Mouse (Mus musculus) heart, embryonic 11.5 days (tissue): Measurements from ENCODE around the gene Prkd1. TPM values are rescaled to one million over a fixed set of nuclear protein-coding genes. Genes with fewer than 3 reads are reported as not detected.
"Not testable (repeated sequence)": the region's sequence is repeated elsewhere in the genome, so short reads cannot be mapped to it uniquely, and the experiment has no call there.

Experiments
- ATAC-seq: fragments of 200-750 bp; cut with Nextera tagmentation; replicated peaks from 2 replicates; pipeline ENCODE4 v1.8.0; 2017; ENCODE audit warnings: moderate library complexity; ENCODE audit not compliant: insufficient number of reproducible peaks, low FRiP score, low TSS enrichment
- H3K27ac ChIP-seq: fragments of 300-500 bp; sonication (generic); 2 replicates; pipeline ENCODE4 v1.5.1; 2014; ENCODE audit warnings: mild to moderate bottlenecking, low read depth, low read length
- H3K27me3 ChIP-seq: fragments of 300-500 bp; sonication (generic); 2 replicates; pipeline ENCODE4 v1.6.1; 2014; ENCODE audit warnings: mild to moderate bottlenecking, low read length, mixed read lengths; ENCODE audit not compliant: control insufficient read depth, insufficient read depth
- H3K36me3 ChIP-seq: fragments of 300-500 bp; sonication (generic); 2 replicates; pipeline ENCODE4 v1.6.1; 2014; ENCODE audit warnings: mild to moderate bottlenecking, low read length, moderate library complexity, mixed read lengths; ENCODE audit not compliant: control insufficient read depth, insufficient read depth
- H3K4me1 ChIP-seq: fragments of 300-500 bp; sonication (generic); 2 replicates; pipeline ENCODE4 v1.6.1; 2014; ENCODE audit warnings: low read length; ENCODE audit not compliant: control insufficient read depth, insufficient read depth
- H3K4me2 ChIP-seq: fragments of 300-500 bp; sonication (generic); 2 replicates; pipeline ENCODE4 v1.6.1; 2014; ENCODE audit warnings: mild to moderate bottlenecking, moderate library complexity
- H3K4me3 ChIP-seq: fragments of 300-500 bp; sonication (generic); 2 replicates; pipeline ENCODE4 v1.5.1; 2014; ENCODE audit warnings: low read depth, low read length
- H3K9ac ChIP-seq: fragments of 300-500 bp; sonication (generic); 2 replicates; pipeline ENCODE4 v1.6.1; 2014; ENCODE audit warnings: mild to moderate bottlenecking, low read depth, low read length, moderate library complexity
- H3K9me3 ChIP-seq: fragments of 300-500 bp; sonication (generic); replicated peaks from 2 replicates; pipeline ENCODE4 v1.6.1; 2016; ENCODE audit warnings: low read length; ENCODE audit not compliant: control insufficient read depth
- WGBS: fragments of 180-500 bp; shearing (Covaris S2); extraction: QIAGEN DNeasy Blood & Tissue Kit; methylation state at CpG from one replicate; pipeline ENCODE4 v1.1.7; 2014; ENCODE audit not compliant: insufficient replicate concordance; 5-methylcytosine and 5-hydroxymethylcytosine counted together
- polyA plus RNA-seq: library from polyadenylated mRNA; unstranded; fragments of >200 nt; fragmentation: Nextera tagmentation; extraction: Ambion mirVana; gene quantifications from 2 replicates; pipeline ENCODE4 v1.2.1, GENCODE M21; 2014

Gene Prkd1
- 4.9 and 6.6 TPM in 2 replicates for polyA plus RNA-seq

GRCm38 (mm10) chr12:50648671-50649541, at the start of gene Prkd1:
Gene Prkd1, minus strand, starts transcription at chr12:50649098.
- Histone ChIP-seq H3K4me2 (peak within 1 kb of the TSS; percentile 94), H3K27ac (peak within 1 kb of the TSS; percentile 85), H3K36me3 (no peaks in the 10 kb centered on the region), H3K4me1 (peaks cover 11% of the 10 kb centered on the region), H3K9ac (peak within 1 kb of the TSS; percentile 85), H3K4me3 (peak within 1 kb of the TSS; percentile 84), H3K9me3 (no peaks in the 10 kb centered on the region), H3K27me3 (no peaks in the 10 kb centered on the region)
- peak; percentile 89 for ATAC-seq
- WGBS, result under 1% methylated on average over 97 of the region's 114 CpGs

- no peak for ATAC-seq
Observed at GRCm38 (mm10) chr12:50697492-50697891, 48.6 kb upstream of the Prkd1 start.

GRCm38 (mm10) chr12:50648176-50648670, 675 bp downstream of the Prkd1 start:
- peak overlapping the region; percentile 94 for H3K4me2 ChIP-seq
- under 1% methylated on average over 16 of the region's 16 CpGs for WGBS
- H3K9me3 ChIP-seq, result no peaks in the 10 kb centered on the region
- no peaks in the 10 kb centered on the region for H3K36me3 ChIP-seq
- H3K4me3 ChIP-seq, result peak overlapping the region; percentile 84
- no peaks in the 10 kb centered on the region for H3K27me3 ChIP-seq
- peak overlapping the region; percentile 85 for H3K9ac ChIP-seq
- peak; percentile 59 for ATAC-seq
- H3K27ac ChIP-seq, result peak overlapping the region; percentile 85
- H3K4me1 ChIP-seq, result peaks cover 11% of the 10 kb centered on the region

More at GRCm38 (mm10) chr12:50697492-50697891, 48.6 kb upstream of the Prkd1 start:
- H3K4me1 ChIP-seq, result no peaks in the 10 kb centered on the region
- H3K36me3 ChIP-seq, result no peaks in the 10 kb centered on the region
- no peaks in the 10 kb centered on the region for H3K9me3 ChIP-seq
- WGBS, result 11% methylated on average over 3 of the region's 3 CpGs
- no peaks in the 10 kb centered on the region for H3K27me3 ChIP-seq
- no peak overlapping the region for H3K4me2 ChIP-seq
- H3K27ac ChIP-seq, result no peak overlapping the region
- no peak overlapping the region for H3K4me3 ChIP-seq
- no peak overlapping the region for H3K9ac ChIP-seq

GRCm38 (mm10) chr12:50646857-50647256, 2.0 kb downstream of the Prkd1 start:
- no peaks in the 10 kb centered on the region for H3K9me3 ChIP-seq
- H3K27ac ChIP-seq, result no peak overlapping the region
- WGBS, result 67% methylated on average over 4 of the region's 4 CpGs
- H3K36me3 ChIP-seq, result no peaks in the 10 kb centered on the region
- no peak for ATAC-seq
- H3K9ac ChIP-seq, result no peak overlapping the region
- H3K4me3 ChIP-seq, result no peak overlapping the region
- no peaks in the 10 kb centered on the region for H3K27me3 ChIP-seq
- H3K4me1 ChIP-seq, result peaks cover 11% of the 10 kb centered on the region
- peak overlapping the region; percentile 94 for H3K4me2 ChIP-seq

- WGBS, result 71% methylated on average over 5 of the region's 5 CpGs
- H3K9ac ChIP-seq, result no peak overlapping the region
Observed at GRCm38 (mm10) chr12:50642671-50643070, 6.2 kb downstream of the Prkd1 start.

GRCm38 (mm10) chr12:50640171-50640570, 8.7 kb downstream of the Prkd1 start:
- Histone ChIP-seq H3K27me3 (no peaks in the 10 kb centered on the region), H3K4me2 (no peak overlapping the region), H3K4me1 (no peaks in the 10 kb centered on the region), H3K27ac (no peak overlapping the region), H3K36me3 (no peaks in the 10 kb centered on the region), H3K9me3 (no peaks in the 10 kb centered on the region), H3K9ac (no peak overlapping the region), H3K4me3 (no peak overlapping the region)
- 63% methylated on average over 4 of the region's 4 CpGs for WGBS
- ATAC-seq, result no peak

More at GRCm38 (mm10) chr12:50642671-50643070, 6.2 kb downstream of the Prkd1 start:
- Histone ChIP-seq H3K4me2 (no peak overlapping the region), H3K4me3 (no peak overlapping the region), H3K36me3 (no peaks in the 10 kb centered on the region), H3K4me1 (peaks cover 9% of the 10 kb centered on the region), H3K27ac (no peak overlapping the region), H3K27me3 (no peaks in the 10 kb centered on the region), H3K9me3 (no peaks in the 10 kb centered on the region)
- no peak for ATAC-seq

GRCm38 (mm10) chr12:50634436-50634835, 14.5 kb downstream of the Prkd1 start:
- Histone ChIP-seq H3K27me3 (no peaks in the 10 kb centered on the region), H3K4me3 (no peak overlapping the region), H3K36me3 (no peaks in the 10 kb centered on the region), H3K9ac (no peak overlapping the region), H3K27ac (no peak overlapping the region), H3K9me3 (no peaks in the 10 kb centered on the region), H3K4me1 (peaks cover 8% of the 10 kb centered on the region; the same call in 1 of the 2 replicates), H3K4me2 (no peak overlapping the region)
- peak; percentile 26; the same call in 1 of the 2 replicates for ATAC-seq
- WGBS, result 26% methylated on average over 6 of the region's 6 CpGs

GRCm38 (mm10) chr12:50626100-50626499, 22.8 kb downstream of the Prkd1 start:
- not testable (repeated sequence) for H3K27ac ChIP-seq, H3K4me1 ChIP-seq, H3K27me3 ChIP-seq, H3K36me3 ChIP-seq, H3K9ac ChIP-seq, ATAC-seq, H3K9me3 ChIP-seq, H3K4me2 ChIP-seq, H3K4me3 ChIP-seq
- 74% methylated on average over 2 of the region's 2 CpGs for WGBS
